In the genomic region with DNA sequence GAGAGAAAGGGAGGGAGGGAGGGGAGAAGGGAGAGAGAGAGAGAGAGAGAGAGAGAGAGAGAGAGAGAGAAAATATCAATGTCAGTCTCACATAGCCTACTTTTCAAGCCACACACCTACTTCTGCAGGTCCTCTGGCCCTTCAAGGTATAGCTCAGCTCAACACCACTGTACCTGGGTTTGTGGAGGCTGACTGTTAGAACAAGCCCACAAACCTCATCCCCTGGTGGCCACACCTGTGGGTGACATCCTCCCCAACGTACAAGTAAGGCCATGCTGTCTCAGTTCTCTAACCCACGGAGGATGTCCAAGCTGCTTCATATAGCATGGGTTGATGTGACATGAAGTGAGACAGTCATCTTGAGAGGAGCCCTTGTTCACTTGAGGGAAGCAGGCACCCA, we compare ENCODE assay signal across 18 mouse cellular contexts. TPM values are rescaled to one million over a fixed set of nuclear protein-coding genes. Genes with fewer than 3 reads are reported as not detected.
A peak's percentile ranks its signal among the peaks of the same experiment; 100 is the strongest.
DNase-seq lines count a peak whose midpoint lies in the region; ATAC-seq and TF ChIP-seq lines count a peak whose summit lies in the region.
"Had no signal": no experiment of that assay in that cellular context is flagged by ENCODE, and none has a peak within 500 bp of the region (broad histone marks: within the 10 kb centered on the region; RNA-seq: fewer than 3 reads in every experiment).

No protein-coding gene starts in this region.

- intact Hi-C loops in gastrocnemius, postnatal 14 days (cut with DNase I; ENCODE audit: low total_unique reads) = no loop called here

- no peaks in the 10 kb centered on the region for H3K9me3 ChIP-seq in kidney, embryonic 15.5 days (replicated peaks)
- no peaks in the 10 kb centered on the region for H3K9me3 ChIP-seq in midbrain, embryonic 13.5 days
- H3K9me3 ChIP-seq: embryonic facial prominence, embryonic 15.5 days; heart, embryonic 12.5 days; hindbrain, embryonic 10.5 days; intestine, embryonic 15.5 days; neural tube, embryonic 13.5 days had no signal

- no peak overlapping the region for H3K4me2 ChIP-seq in kidney, embryonic 15.5 days
- no peak overlapping the region for H3K4me2 ChIP-seq in midbrain, embryonic 13.5 days (replicated peaks)
- H3K4me2 ChIP-seq: embryonic facial prominence, embryonic 15.5 days; heart, embryonic 12.5 days; intestine, embryonic 15.5 days; neural tube, embryonic 13.5 days had no signal

- 0 out of 2 replicates have a peak overlapping the region, but pooled peaks have one; percentile 22 for H3K27ac ChIP-seq in kidney, embryonic 15.5 days
- H3K27ac ChIP-seq in thymus, adult 2 months (ENCODE audit: control insufficient read depth, insufficient read depth, low read length) = no peak overlapping the region
- no peak overlapping the region; the same call in 1 of the 2 replicates for H3K27ac ChIP-seq in small intestine, adult 2 months (ENCODE audit: insufficient read depth, low read depth, low read length)
- H3K27ac ChIP-seq in midbrain, embryonic 13.5 days = no peak overlapping the region
- H3K27ac ChIP-seq: embryonic facial prominence, embryonic 15.5 days; hindbrain, embryonic 10.5 days; neural tube, embryonic 13.5 days had no signal

- H3K4me1 ChIP-seq in kidney, embryonic 15.5 days = peaks cover 34% of the 10 kb centered on the region
- no peaks in the 10 kb centered on the region for H3K4me1 ChIP-seq in thymus, adult 2 months (replicated peaks; ENCODE audit: control insufficient read depth, insufficient read depth, low read length)
- H3K4me1 ChIP-seq in small intestine, adult 2 months (ENCODE audit: control insufficient read depth, insufficient read depth, insufficient read length, low read length) = peaks cover 48% of the 10 kb centered on the region
- no peaks in the 10 kb centered on the region for H3K4me1 ChIP-seq in midbrain, embryonic 13.5 days (replicated peaks)
- H3K4me1 ChIP-seq: neural tube, embryonic 13.5 days had no signal

- TF ChIP-seq POLR2A in thymus, adult 2 months (IDR thresholded peaks at IDR 0.05; ENCODE audit: control insufficient read depth, extremely low read depth, insufficient read depth, low read length, poor library complexity) = no peak
- no peak for TF ChIP-seq POLR2A in small intestine, adult 2 months (IDR thresholded peaks at IDR 0.05; ENCODE audit: low read depth, low read length)

- no peaks in the 10 kb centered on the region for H3K27me3 ChIP-seq in kidney, embryonic 15.5 days
- H3K27me3 ChIP-seq in thymus, adult 2 months (ENCODE audit: control insufficient read depth, insufficient read depth, low read length) = no peaks in the 10 kb centered on the region
- H3K27me3 ChIP-seq in small intestine, adult 2 months (ENCODE audit: control insufficient read depth, insufficient read depth, low read length) = no peaks in the 10 kb centered on the region
- no peaks in the 10 kb centered on the region for H3K27me3 ChIP-seq in midbrain, embryonic 13.5 days
- H3K27me3 ChIP-seq: embryonic facial prominence, embryonic 15.5 days; heart, embryonic 12.5 days; intestine, embryonic 15.5 days; neural tube, embryonic 13.5 days had no signal

- no peaks in the 10 kb centered on the region for H3K36me3 ChIP-seq in kidney, embryonic 15.5 days
- no peaks in the 10 kb centered on the region for H3K36me3 ChIP-seq in thymus, adult 2 months (ENCODE audit: control insufficient read depth, insufficient read depth, low read length)
- H3K36me3 ChIP-seq in small intestine, adult 2 months (ENCODE audit: control insufficient read depth, insufficient read depth, low read length) = no peaks in the 10 kb centered on the region
- no peaks in the 10 kb centered on the region for H3K36me3 ChIP-seq in midbrain, embryonic 13.5 days
- H3K36me3 ChIP-seq: embryonic facial prominence, embryonic 15.5 days; heart, embryonic 12.5 days; hindbrain, embryonic 10.5 days; intestine, embryonic 15.5 days; neural tube, embryonic 13.5 days had no signal

- 79% methylated on average over 2 of the region's 2 CpGs for WGBS in kidney, embryonic 15.5 days
- WGBS in thymus, adult 2 months = 15% methylated on average over 2 of the region's 2 CpGs
- WGBS in small intestine, adult 2 months = 83% methylated on average over 2 of the region's 2 CpGs
- 72% methylated on average over 2 of the region's 2 CpGs for WGBS in midbrain, embryonic 13.5 days

- no peak for TF ChIP-seq CTCF in thymus, adult 2 months (IDR thresholded peaks at IDR 0.05; ENCODE audit: borderline replicate concordance, control insufficient read depth, extremely low read depth, insufficient read depth, low read length, poor library complexity)
- TF ChIP-seq CTCF in small intestine, adult 2 months (IDR thresholded peaks at IDR 0.05; ENCODE audit: extremely low read depth, insufficient read length, insufficient replicate concordance, low read depth, low read length) = peak; percentile 15; the same call in 1 of the 2 replicates

- ATAC-seq in kidney, embryonic 15.5 days (replicated peaks; ENCODE audit: low FRiP score) = no peak
- no peak for ATAC-seq in midbrain, embryonic 13.5 days
- ATAC-seq: forebrain, embryonic 14.5 days had no signal

- no peak overlapping the region for H3K4me3 ChIP-seq in kidney, embryonic 15.5 days (replicated peaks)
- H3K4me3 ChIP-seq in thymus, adult 2 months (ENCODE audit: control insufficient read depth, insufficient read depth, low read length) = no peak overlapping the region
- H3K4me3 ChIP-seq in small intestine, adult 2 months (ENCODE audit: low read depth, low read length) = no peak overlapping the region
- H3K4me3 ChIP-seq in midbrain, embryonic 13.5 days (replicated peaks) = no peak overlapping the region
- H3K4me3 ChIP-seq: embryonic facial prominence, embryonic 15.5 days; heart, embryonic 12.5 days; hindbrain, embryonic 10.5 days; intestine, embryonic 15.5 days; neural tube, embryonic 13.5 days had no signal

- H3K9ac ChIP-seq in kidney, embryonic 15.5 days = no peak overlapping the region
- H3K9ac ChIP-seq in midbrain, embryonic 13.5 days (replicated peaks) = no peak overlapping the region
- H3K9ac ChIP-seq: embryonic facial prominence, embryonic 15.5 days; heart, embryonic 12.5 days; intestine, embryonic 15.5 days; neural tube, embryonic 13.5 days had no signal

- DNase-seq in kidney, adult 18-20 months = no peak
- peak; percentile 31 for DNase-seq in thymus, adult 2 months
- DNase-seq in thymus, adult 18-20 months = no peak
- DNase-seq in gastrocnemius, postnatal 14 days = no peak
- no peak for DNase-seq in embryo, embryonic 10 days (ENCODE audit: low spot score)
- DNase-seq: cerebellum, adult 2 months; gastrocnemius, postnatal 10 days; lung, postnatal 36 days; midbrain, embryonic 14.5 days had no signal

RNA-seq across cellular contexts. Expression of a gene that starts 35.2 kb away (rescaled TPM):
- 56.2 and 60.2 TPM in 2 replicates for polyA plus RNA-seq in kidney, embryonic 15.5 days (2015; fragmentation: Nextera tagmentation; extraction: Ambion mirVana)
- 167 and 193 TPM in 2 replicates for polyA plus RNA-seq in thymus, adult 2 months (2012; rRNA removed)
- 44.8 and 89.4 TPM in 2 replicates for polyA plus RNA-seq in small intestine, adult 2 months (2012; rRNA removed)
- total RNA-seq in gastrocnemius, postnatal 14 days (2021) = 100 to 1,000 TPM in 1 of 2 experiments, 10 to 100 TPM in 1; 96.9 to 111 TPM
- 11.8 and 14.1 TPM in 2 replicates for polyA plus RNA-seq in midbrain, embryonic 13.5 days (2015; fragmentation: Nextera tagmentation; extraction: Ambion mirVana)

RNA-seq across cellular contexts. Expression of a gene that starts 51.6 kb away (rescaled TPM):
- 240 and 253 TPM in 2 replicates for polyA plus RNA-seq in kidney, embryonic 15.5 days (2015; fragmentation: Nextera tagmentation; extraction: Ambion mirVana)
- polyA plus RNA-seq in thymus, adult 2 months (2012; rRNA removed) = 249 and 253 TPM in 2 replicates
- 157 and 222 TPM in 2 replicates for polyA plus RNA-seq in small intestine, adult 2 months (2012; rRNA removed)
- 100 to 1,000 TPM; 221 to 245 TPM for total RNA-seq in gastrocnemius, postnatal 14 days (2021)
- 227 and 234 TPM in 2 replicates for polyA plus RNA-seq in midbrain, embryonic 13.5 days (2015; fragmentation: Nextera tagmentation; extraction: Ambion mirVana)
